Mouse (Mus musculus): ENCODE measurements around the gene Rbm15b. TPM values are rescaled to one million over a fixed set of nuclear protein-coding genes. Genes with fewer than 3 reads are reported as not detected.

Rbm15b gene
- polyA plus RNA-seq, 1 experiment from 2014 or later, result 15.0 TPM

Other genes starting within 250 kb of the Rbm15b start
- not detected in 2 replicates for gene Grm2, start 231.3 kb downstream of the Rbm15b start, polyA plus RNA-seq (2014; fragmentation: Nextera tagmentation; extraction: Ambion mirVana)
- 53.3 and 55.9 TPM in 2 replicates for gene Tex264, start 201.5 kb downstream of the Rbm15b start, polyA plus RNA-seq (2014; fragmentation: Nextera tagmentation; extraction: Ambion mirVana)
- 5.6 and 6.6 TPM in 2 replicates for gene Rad54l2, start 98.2 kb downstream of the Rbm15b start, polyA plus RNA-seq (2014; fragmentation: Nextera tagmentation; extraction: Ambion mirVana)
- 20.6 and 27.2 TPM in 2 replicates for gene Dcaf1, start 65.6 kb downstream of the Rbm15b start, polyA plus RNA-seq (2014; fragmentation: Nextera tagmentation; extraction: Ambion mirVana)
- 185 and 220 TPM in 2 replicates for gene Manf, start 4.6 kb upstream of the Rbm15b start, polyA plus RNA-seq (2014; fragmentation: Nextera tagmentation; extraction: Ambion mirVana)

All from stomach, embryonic 14.5 days (tissue).